ENCODE assay signal across 29 mouse cellular contexts in the genomic region with DNA sequence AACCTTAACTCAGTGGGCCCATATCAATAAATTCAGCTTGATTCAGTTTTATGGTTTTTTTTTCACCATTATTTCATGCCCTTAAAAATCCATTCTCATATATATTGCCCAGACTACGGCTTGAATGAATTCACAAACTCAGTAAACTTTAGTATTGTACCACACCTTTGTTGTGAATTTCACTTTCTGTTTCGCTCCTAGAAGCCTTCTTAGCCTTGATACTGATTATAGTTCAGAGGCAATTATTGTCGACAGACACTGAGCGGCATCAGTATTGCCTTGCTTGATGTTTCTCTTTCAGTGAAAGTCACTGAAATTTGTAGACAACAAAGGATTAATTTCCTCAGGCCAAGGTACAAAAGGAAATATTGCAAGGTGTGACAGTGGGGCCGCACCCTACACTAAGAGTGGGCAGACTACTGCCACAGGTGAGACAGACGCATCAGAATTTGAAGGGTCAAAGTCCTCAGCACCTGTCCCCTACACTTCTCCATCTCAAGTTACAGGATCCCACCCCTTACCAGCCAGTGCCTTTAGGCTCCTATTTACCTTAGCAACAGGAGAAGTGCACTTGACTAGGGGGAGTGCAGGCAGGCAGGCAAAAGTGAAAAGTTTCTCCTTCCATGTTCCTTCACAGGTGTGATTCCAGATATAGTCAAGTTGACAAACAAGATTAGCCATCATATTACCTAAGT.
DNase-seq lines count a peak whose midpoint lies in the region; ATAC-seq lines count a peak whose summit lies in the region.
"Had no signal": no experiment of that assay in that cellular context is flagged by ENCODE, and none has a peak within 500 bp of the region (broad histone marks: within the 10 kb centered on the region; RNA-seq: fewer than 3 reads in every experiment).

No protein-coding gene starts in this region.

- no peaks in the 10 kb centered on the region for H3K27me3 ChIP-seq in embryonic facial prominence, embryonic 10.5 days (replicated peaks; ENCODE audit: low read depth, poor library complexity, severe bottlenecking)
- H3K27me3 ChIP-seq: embryonic facial prominence, embryonic 13.5 days; heart, embryonic 13.5 days; midbrain, embryonic 13.5 days had no signal

- 90% methylated on average over 6 of the region's 6 CpGs for WGBS in embryonic facial prominence, embryonic 10.5 days

- no peaks in the 10 kb centered on the region for H3K9me3 ChIP-seq in embryonic facial prominence, embryonic 10.5 days
- H3K9me3 ChIP-seq: embryonic facial prominence, embryonic 13.5 days; heart, embryonic 13.5 days; midbrain, embryonic 13.5 days had no signal

- ATAC-seq in inflammation-experienced regulatory T-cells, adult 6 months = peak; percentile 70
- ATAC-seq: forebrain, postnatal 0 days; midbrain, embryonic 13.5 days had no signal

- DNase-seq in CD4-positive helper T cell, adult 2 months (ENCODE audit: low read depth, low spot score) = peak; percentile 30
- peak; percentile 40 for DNase-seq in CD4-positive, CD25-positive, alpha-beta regulatory T cell, adult 2 months (ENCODE audit: low read depth, low spot score)
- peak; percentile 14 for DNase-seq in lung, postnatal 25 days (ENCODE audit: low spot score)
- no peak for DNase-seq in frontal cortex, postnatal 36 days (ENCODE audit: low spot score in 2 of 2)
- no peak for DNase-seq in embryonic facial prominence, embryonic 10.5 days (ENCODE audit: low spot score)
- DNase-seq in adrenal gland, adult 8-10 months = no peak
- DNase-seq: adrenal gland, adult 2 months; B cell, adult 2 months; cerebellum, adult 11 months; cerebellum, adult 9-11 months; embryo, embryonic 11 days; forebrain, postnatal 0 days; gastrocnemius, postnatal 10 days; heart, postnatal 10 days; kidney, adult 11 months; kidney, postnatal 14 days; liver; right cerebral cortex, postnatal 25 days; spleen, adult 18-20 months; thymus, adult 2 months; thymus, postnatal 36 days had no signal

- peaks cover 85% of the 10 kb centered on the region for H3K36me3 ChIP-seq in embryonic facial prominence, embryonic 10.5 days (replicated peaks)

- no peaks in the 10 kb centered on the region for H3K4me1 ChIP-seq in embryonic facial prominence, embryonic 10.5 days
- H3K4me1 ChIP-seq: embryonic facial prominence, embryonic 13.5 days; midbrain, embryonic 13.5 days had no signal

- H3K27ac ChIP-seq in embryonic facial prominence, embryonic 10.5 days (replicated peaks) = no peak overlapping the region
- H3K27ac ChIP-seq: embryonic facial prominence, embryonic 13.5 days; heart, embryonic 13.5 days; hindbrain, embryonic 14.5 days; liver, embryonic 14.5 days; macrophage; midbrain, embryonic 13.5 days had no signal

- H3K4me3 ChIP-seq in embryonic facial prominence, embryonic 10.5 days = no peak overlapping the region
- H3K4me3 ChIP-seq: embryonic facial prominence, embryonic 13.5 days; erythroblast, embryonic 14.5 days; heart, embryonic 13.5 days; midbrain, embryonic 13.5 days had no signal

Comparison
In these comparisons a context has a peak if more than half of its experiments do, and no peak if none do; other contexts are left out.
1. DNase-seq: peak in CD4-positive helper T cell, adult 2 months (single experiment), CD4-positive, CD25-positive, alpha-beta regulatory T cell, adult 2 months (single experiment) and lung, postnatal 25 days (single experiment); none in frontal cortex, postnatal 36 days (0 of 2), embryonic facial prominence, embryonic 10.5 days (single experiment) and adrenal gland, adult 8-10 months (single experiment).